Mouse (Mus musculus): Measurements from ENCODE around the gene Hyal2. TPM values are rescaled to one million over a fixed set of nuclear protein-coding genes. Genes with fewer than 3 reads are reported as not detected.

Gene Hyal2
- polyA plus RNA-seq, 1 experiment from 2014 or later, result 107 TPM

GRCm38 (mm10) chr9:107577871-107578270 is 10.1 kb downstream of the Hyal2 start:
- H3K4me1 ChIP-seq (replicated peaks; ENCODE audit: control insufficient read depth, insufficient read depth, low read length), result peaks cover 7% of the 10 kb centered on the region
- no peaks in the 10 kb centered on the region for H3K9me3 ChIP-seq (ENCODE audit: control insufficient read depth, low read length)

GRCm38 (mm10) chr9:107578587-107578986 is 10.8 kb downstream of the Hyal2 start, which contains the start of gene Naa80:
Naa80 (plus strand) TSS chr9:107578887.
- H3K9me3 ChIP-seq (ENCODE audit: control insufficient read depth, low read length), result no peaks in the 10 kb centered on the region
- H3K27me3 ChIP-seq (replicated peaks; ENCODE audit: control insufficient read depth, insufficient read depth, low read length), result no peaks in the 10 kb centered on the region
- no peak within 1 kb of the TSS for H3K27ac ChIP-seq (ENCODE audit: low read depth)
- no peak within 1 kb of the TSS for H3K9ac ChIP-seq (ENCODE audit: low read length)
- no peak within 1 kb of the TSS for H3K4me3 ChIP-seq (ENCODE audit: low read depth, low read length)
- WGBS, result 75% methylated on average over 3 of the region's 3 CpGs
- DNase-seq (ENCODE audit: low spot score) (no peak), ATAC-seq (replicated peaks; ENCODE audit: low FRiP score, low TSS enrichment, low read depth) (no peak)
- 0 out of 2 replicates have a peak within 1 kb of the TSS, but pooled peaks have one; percentile 7 for H3K4me2 ChIP-seq (ENCODE audit: low read length)
- peaks cover 14% of the 10 kb centered on the region for H3K36me3 ChIP-seq (ENCODE audit: control insufficient read depth, insufficient read depth, low read length)
- peaks cover 7% of the 10 kb centered on the region for H3K4me1 ChIP-seq (replicated peaks; ENCODE audit: control insufficient read depth, insufficient read depth, low read length)

More at GRCm38 (mm10) chr9:107577871-107578270, 10.1 kb downstream of the Hyal2 start:
- Histone ChIP-seq H3K36me3 (ENCODE audit: control insufficient read depth, insufficient read depth, low read length) (peaks cover 16% of the 10 kb centered on the region), H3K27ac (ENCODE audit: low read depth) (no peak overlapping the region), H3K4me2 (ENCODE audit: low read length) (0 out of 2 replicates have a peak overlapping the region, but pooled peaks have one; percentile 7), H3K27me3 (replicated peaks; ENCODE audit: control insufficient read depth, insufficient read depth, low read length) (no peaks in the 10 kb centered on the region), H3K9ac (ENCODE audit: low read length) (no peak overlapping the region), H3K4me3 (ENCODE audit: low read depth, low read length) (no peak overlapping the region)
- 96% methylated on average over 10 of the region's 10 CpGs for WGBS
- DNase-seq (ENCODE audit: low spot score), result no peak
- no peak for ATAC-seq (replicated peaks; ENCODE audit: low FRiP score, low TSS enrichment, low read depth)

GRCm38 (mm10) chr9:107579023-107579900 is 11.5 kb downstream of the Hyal2 start:
- H3K36me3 ChIP-seq (ENCODE audit: control insufficient read depth, insufficient read depth, low read length), result peaks cover 10% of the 10 kb centered on the region; the same call in 1 of the 2 replicates
- WGBS, result 95% methylated on average over 14 of the region's 14 CpGs
- H3K9ac ChIP-seq (ENCODE audit: low read length), result no peak overlapping the region
- ATAC-seq (replicated peaks; ENCODE audit: low FRiP score, low TSS enrichment, low read depth) (no peak), DNase-seq (ENCODE audit: low spot score) (no peak)
- H3K4me3 ChIP-seq (ENCODE audit: low read depth, low read length), result no peak overlapping the region
- no peaks in the 10 kb centered on the region for H3K9me3 ChIP-seq (ENCODE audit: control insufficient read depth, low read length)
- H3K4me1 ChIP-seq (replicated peaks; ENCODE audit: control insufficient read depth, insufficient read depth, low read length), result peaks cover 7% of the 10 kb centered on the region
- no peaks in the 10 kb centered on the region for H3K27me3 ChIP-seq (replicated peaks; ENCODE audit: control insufficient read depth, insufficient read depth, low read length)
- no peak overlapping the region for H3K4me2 ChIP-seq (ENCODE audit: low read length)
- H3K27ac ChIP-seq (ENCODE audit: low read depth), result no peak overlapping the region

- Histone ChIP-seq H3K9ac (ENCODE audit: low read length) (peak within 1 kb of the TSS; percentile 67), H3K4me2 (ENCODE audit: low read length) (peak within 1 kb of the TSS; percentile 77), H3K27me3 (replicated peaks; ENCODE audit: control insufficient read depth, insufficient read depth, low read length) (no peaks in the 10 kb centered on the region), H3K4me1 (replicated peaks; ENCODE audit: control insufficient read depth, insufficient read depth, low read length) (peaks cover 7% of the 10 kb centered on the region), H3K27ac (ENCODE audit: low read depth) (peak within 1 kb of the TSS; percentile 91), H3K36me3 (ENCODE audit: control insufficient read depth, insufficient read depth, low read length) (peaks cover 6% of the 10 kb centered on the region; the same call in 1 of the 2 replicates), H3K4me3 (ENCODE audit: low read depth, low read length) (peak within 1 kb of the TSS; percentile 58), H3K9me3 (ENCODE audit: control insufficient read depth, low read length) (no peaks in the 10 kb centered on the region)
- WGBS, result under 1% methylated on average over 32 of the region's 32 CpGs
- peak; percentile 62 for ATAC-seq (replicated peaks; ENCODE audit: low FRiP score, low TSS enrichment, low read depth)
- peak; percentile 88 for DNase-seq (ENCODE audit: low spot score)
Observed at GRCm38 (mm10) chr9:107580501-107581317, 13.0 kb downstream of the Hyal2 start, which contains the start of gene Hyal3. Hyal3 (plus strand) TSS chr9:107580818.

GRCm38 (mm10) chr9:107581584-107581983 is 13.8 kb downstream of the Hyal2 start:
- ATAC-seq (replicated peaks; ENCODE audit: low FRiP score, low TSS enrichment, low read depth) (no peak), DNase-seq (ENCODE audit: low spot score) (no peak)
- no peaks in the 10 kb centered on the region for H3K27me3 ChIP-seq (replicated peaks; ENCODE audit: control insufficient read depth, insufficient read depth, low read length)
- H3K9ac ChIP-seq (ENCODE audit: low read length), result peak overlapping the region; percentile 67
- peak overlapping the region; percentile 77 for H3K4me2 ChIP-seq (ENCODE audit: low read length)
- peaks cover 7% of the 10 kb centered on the region for H3K4me1 ChIP-seq (replicated peaks; ENCODE audit: control insufficient read depth, insufficient read depth, low read length)
- no peak overlapping the region for H3K27ac ChIP-seq (ENCODE audit: low read depth)
- peaks cover 6% of the 10 kb centered on the region; the same call in 1 of the 2 replicates for H3K36me3 ChIP-seq (ENCODE audit: control insufficient read depth, insufficient read depth, low read length)
- H3K4me3 ChIP-seq (ENCODE audit: low read depth, low read length), result peak overlapping the region; percentile 58
- WGBS, result 69% methylated on average over 4 of the region's 4 CpGs
- no peaks in the 10 kb centered on the region for H3K9me3 ChIP-seq (ENCODE audit: control insufficient read depth, low read length)

- Histone ChIP-seq H3K27ac (ENCODE audit: low read depth) (no peak overlapping the region), H3K36me3 (ENCODE audit: control insufficient read depth, insufficient read depth, low read length) (peaks cover 6% of the 10 kb centered on the region; the same call in 1 of the 2 replicates), H3K9ac (ENCODE audit: low read length) (no peak overlapping the region), H3K4me1 (replicated peaks; ENCODE audit: control insufficient read depth, insufficient read depth, low read length) (peaks cover 3% of the 10 kb centered on the region; the same call in 1 of the 2 replicates), H3K9me3 (ENCODE audit: control insufficient read depth, low read length) (no peaks in the 10 kb centered on the region), H3K4me3 (ENCODE audit: low read depth, low read length) (no peak overlapping the region), H3K27me3 (replicated peaks; ENCODE audit: control insufficient read depth, insufficient read depth, low read length) (no peaks in the 10 kb centered on the region), H3K4me2 (ENCODE audit: low read length) (no peak overlapping the region)
- 89% methylated on average over 7 of the region's 7 CpGs for WGBS
- no peak for DNase-seq (ENCODE audit: low spot score)
- ATAC-seq (replicated peaks; ENCODE audit: low FRiP score, low TSS enrichment, low read depth), result no peak
Observed at GRCm38 (mm10) chr9:107582509-107583062, 14.8 kb downstream of the Hyal2 start.

- Histone ChIP-seq H3K9me3 (ENCODE audit: control insufficient read depth, low read length) (no peaks in the 10 kb centered on the region), H3K9ac (ENCODE audit: low read length) (no peak overlapping the region), H3K27me3 (replicated peaks; ENCODE audit: control insufficient read depth, insufficient read depth, low read length) (no peaks in the 10 kb centered on the region), H3K4me1 (replicated peaks; ENCODE audit: control insufficient read depth, insufficient read depth, low read length) (peaks cover 5% of the 10 kb centered on the region), H3K27ac (ENCODE audit: low read depth) (no peak overlapping the region), H3K36me3 (ENCODE audit: control insufficient read depth, insufficient read depth, low read length) (peaks cover 6% of the 10 kb centered on the region; the same call in 1 of the 2 replicates), H3K4me2 (ENCODE audit: low read length) (no peak overlapping the region), H3K4me3 (ENCODE audit: low read depth, low read length) (no peak overlapping the region)
- ATAC-seq (replicated peaks; ENCODE audit: low FRiP score, low TSS enrichment, low read depth), result no peak
- WGBS, result 91% methylated on average over 14 of the region's 14 CpGs
- no peak for DNase-seq (ENCODE audit: low spot score)
Observed at GRCm38 (mm10) chr9:107583174-107583573, 15.4 kb downstream of the Hyal2 start.

- no peak for ATAC-seq (replicated peaks; ENCODE audit: low FRiP score, low TSS enrichment, low read depth)
- Histone ChIP-seq H3K27ac (ENCODE audit: low read depth) (no peak overlapping the region), H3K27me3 (replicated peaks; ENCODE audit: control insufficient read depth, insufficient read depth, low read length) (no peaks in the 10 kb centered on the region), H3K36me3 (ENCODE audit: control insufficient read depth, insufficient read depth, low read length) (peaks cover 27% of the 10 kb centered on the region), H3K4me2 (ENCODE audit: low read length) (no peak overlapping the region), H3K9me3 (ENCODE audit: control insufficient read depth, low read length) (no peaks in the 10 kb centered on the region), H3K4me3 (ENCODE audit: low read depth, low read length) (no peak overlapping the region), H3K9ac (ENCODE audit: low read length) (no peak overlapping the region), H3K4me1 (replicated peaks; ENCODE audit: control insufficient read depth, insufficient read depth, low read length) (peaks cover 11% of the 10 kb centered on the region)
- no peak for DNase-seq (ENCODE audit: low spot score)
- WGBS, result 92% methylated on average over 5 of the region's 5 CpGs
Observed at GRCm38 (mm10) chr9:107586504-107586903, 18.8 kb downstream of the Hyal2 start.
